10 mouse cellular contexts compared by ENCODE assay signal in the genomic region with DNA sequence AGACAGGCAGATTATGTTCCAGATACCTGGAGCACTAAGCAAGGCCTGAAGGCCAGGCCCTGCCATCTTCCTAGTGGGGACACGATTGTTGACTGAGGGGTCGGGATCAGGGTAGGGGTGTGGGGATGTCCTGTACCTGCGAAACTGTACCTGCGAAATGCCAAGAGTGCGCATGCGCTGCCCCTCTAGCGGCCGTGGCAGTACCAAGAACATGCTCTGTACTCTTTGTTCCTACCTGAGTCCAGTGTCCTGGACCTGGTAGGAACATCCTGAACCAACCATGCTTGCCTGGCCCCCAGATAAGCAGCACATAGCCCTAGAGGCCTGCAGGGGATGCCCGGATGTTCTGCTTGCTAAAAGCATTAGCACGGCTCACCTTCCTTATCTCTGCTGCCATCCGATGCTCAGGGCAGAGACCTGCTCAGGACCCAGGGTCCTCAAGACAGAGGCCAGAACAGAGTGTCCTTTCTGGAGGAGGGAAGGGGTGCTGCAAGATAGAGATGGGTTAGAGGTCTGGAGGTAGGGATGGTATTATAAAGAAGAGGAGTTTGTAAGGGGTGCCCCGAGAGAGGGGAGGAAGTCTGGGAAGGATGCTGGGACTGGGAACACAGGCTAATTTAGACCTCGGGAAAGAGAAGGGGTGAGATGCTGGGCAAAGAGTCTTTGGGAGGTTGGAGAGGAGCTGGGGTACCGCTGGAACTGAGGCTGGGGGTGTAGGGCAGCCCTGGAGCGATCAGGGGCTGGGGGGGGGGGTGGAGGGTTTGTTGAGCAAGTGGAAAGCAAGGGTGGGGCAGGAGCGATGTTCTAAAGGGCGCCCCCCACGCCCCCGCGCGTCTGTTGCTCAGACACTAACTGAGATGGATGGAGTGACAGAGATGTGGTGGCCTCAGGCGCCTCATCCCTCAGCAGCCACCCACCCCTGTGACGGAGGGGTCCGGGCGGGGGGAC. TPM values are rescaled to one million over a fixed set of nuclear protein-coding genes. Genes with fewer than 3 reads are reported as not detected.
DNase-seq lines count a peak whose midpoint lies in the region; ATAC-seq lines count a peak whose summit lies in the region.
"Had no signal": no experiment of that assay in that cellular context is flagged by ENCODE, and none has a peak within 500 bp of the region (broad histone marks: within the 10 kb centered on the region; RNA-seq: fewer than 3 reads in every experiment).

TSS of gene Pnmt (plus strand) at position 813 of the 948 bp plus-strand sequence.

- no peaks in the 10 kb centered on the region for H3K9me3 ChIP-seq in hindbrain, embryonic 10.5 days
- H3K9me3 ChIP-seq in hindbrain, embryonic 11.5 days (ENCODE audit: control insufficient read depth, low read length), result no peaks in the 10 kb centered on the region
- no peaks in the 10 kb centered on the region for H3K9me3 ChIP-seq in embryonic facial prominence, embryonic 13.5 days
- no peaks in the 10 kb centered on the region for H3K9me3 ChIP-seq in limb, embryonic 12.5 days
- H3K9me3 ChIP-seq: liver, embryonic 15.5 days had no signal

- no peak within 1 kb of the TSS; the same call in 1 of the 2 replicates for H3K27ac ChIP-seq in hindbrain, embryonic 10.5 days
- H3K27ac ChIP-seq in hindbrain, embryonic 11.5 days (ENCODE audit: low read depth, low read length), result no peak within 1 kb of the TSS
- no peak within 1 kb of the TSS for H3K27ac ChIP-seq in embryonic facial prominence, embryonic 13.5 days
- H3K27ac ChIP-seq in limb, embryonic 12.5 days, result no peak within 1 kb of the TSS
- H3K27ac ChIP-seq: liver, embryonic 15.5 days had no signal

- peaks cover 49% of the 10 kb centered on the region for H3K4me1 ChIP-seq in hindbrain, embryonic 10.5 days (replicated peaks)
- no peaks in the 10 kb centered on the region for H3K4me1 ChIP-seq in hindbrain, embryonic 11.5 days (replicated peaks; ENCODE audit: control insufficient read depth, insufficient read depth, low read length)
- H3K4me1 ChIP-seq in embryonic facial prominence, embryonic 13.5 days, result peaks cover 9% of the 10 kb centered on the region
- peaks cover 6% of the 10 kb centered on the region for H3K4me1 ChIP-seq in limb, embryonic 12.5 days (replicated peaks)
- H3K4me1 ChIP-seq: liver, embryonic 15.5 days had no signal

- peaks cover 11% of the 10 kb centered on the region for H3K36me3 ChIP-seq in hindbrain, embryonic 10.5 days
- H3K36me3 ChIP-seq in hindbrain, embryonic 11.5 days (ENCODE audit: control insufficient read depth, insufficient read depth, low read length), result no peaks in the 10 kb centered on the region
- H3K36me3 ChIP-seq in embryonic facial prominence, embryonic 13.5 days, result peaks cover 4% of the 10 kb centered on the region; the same call in 1 of the 2 replicates
- H3K36me3 ChIP-seq in limb, embryonic 12.5 days, result peaks cover 1% of the 10 kb centered on the region; the same call in 1 of the 2 replicates

- no peak for ATAC-seq in hindbrain, embryonic 11.5 days (ENCODE audit: low FRiP score)
- no peak for ATAC-seq in embryonic facial prominence, embryonic 13.5 days (ENCODE audit: insufficient number of reproducible peaks, insufficient read depth, low FRiP score, low TSS enrichment, low read depth)
- no peak for ATAC-seq in limb, embryonic 12.5 days (ENCODE audit: insufficient number of reproducible peaks, insufficient read depth, low FRiP score, low TSS enrichment, low read depth)

- H3K27me3 ChIP-seq in hindbrain, embryonic 10.5 days (ENCODE audit: insufficient read depth, poor library complexity, severe bottlenecking), result peaks cover 74% of the 10 kb centered on the region
- peaks cover 29% of the 10 kb centered on the region for H3K27me3 ChIP-seq in hindbrain, embryonic 11.5 days (ENCODE audit: control insufficient read depth, insufficient read depth, low read length)
- H3K27me3 ChIP-seq in embryonic facial prominence, embryonic 13.5 days, result peaks cover 73% of the 10 kb centered on the region
- peaks cover 81% of the 10 kb centered on the region for H3K27me3 ChIP-seq in limb, embryonic 12.5 days

- no peak for DNase-seq in hindbrain, embryonic 10.5 days (ENCODE audit: low spot score)
- DNase-seq in hindbrain, embryonic 11.5 days (ENCODE audit: low spot score), result no peak
- no peak for DNase-seq in adrenal gland, postnatal 10 days
- DNase-seq in right cerebral cortex, postnatal 4 days, result no peak
- DNase-seq in kidney, postnatal 25 days, result no peak
- DNase-seq in lung, postnatal 25 days (ENCODE audit: low spot score), result no peak
- DNase-seq: kidney, postnatal 36 days had no signal

- H3K9ac ChIP-seq in hindbrain, embryonic 11.5 days (ENCODE audit: low read depth, low read length), result no peak within 1 kb of the TSS
- peak within 1 kb of the TSS; percentile 59; the same call in 1 of the 2 replicates for H3K9ac ChIP-seq in embryonic facial prominence, embryonic 13.5 days
- H3K9ac ChIP-seq in limb, embryonic 12.5 days (replicated peaks), result peak within 1 kb of the TSS; percentile 23; the same call in 1 of the 2 replicates
- H3K9ac ChIP-seq: liver, embryonic 15.5 days had no signal

- no peak within 1 kb of the TSS; the same call in 1 of the 2 replicates for H3K4me2 ChIP-seq in hindbrain, embryonic 11.5 days (replicated peaks; ENCODE audit: low read depth, low read length)
- H3K4me2 ChIP-seq in embryonic facial prominence, embryonic 13.5 days, result peak within 1 kb of the TSS; percentile 36
- peak within 1 kb of the TSS; percentile 37 for H3K4me2 ChIP-seq in limb, embryonic 12.5 days
- H3K4me2 ChIP-seq: liver, embryonic 15.5 days had no signal

- WGBS in hindbrain, embryonic 10.5 days, result 52% methylated on average over 25 of the region's 25 CpGs
- WGBS in hindbrain, embryonic 11.5 days, result 64% methylated on average over 22 of the region's 25 CpGs
- 53% methylated on average over 25 of the region's 25 CpGs for WGBS in embryonic facial prominence, embryonic 13.5 days
- 49% methylated on average over 25 of the region's 25 CpGs for WGBS in limb, embryonic 12.5 days

- H3K4me3 ChIP-seq in hindbrain, embryonic 10.5 days, result peak within 1 kb of the TSS; percentile 21; the same call in 1 of the 2 replicates
- no peak within 1 kb of the TSS for H3K4me3 ChIP-seq in hindbrain, embryonic 11.5 days (ENCODE audit: low read depth, low read length)
- peak within 1 kb of the TSS; percentile 21 for H3K4me3 ChIP-seq in embryonic facial prominence, embryonic 13.5 days
- H3K4me3 ChIP-seq in limb, embryonic 12.5 days (replicated peaks), result peak within 1 kb of the TSS; percentile 19
- H3K4me3 ChIP-seq: liver, embryonic 15.5 days had no signal

RNA-seq across cellular contexts. Expression of gene Pnmt, which starts in this region (rescaled TPM):
- 0.65 and 1.2 TPM in 2 replicates for polyA plus RNA-seq in hindbrain, embryonic 10.5 days (2016; fragmentation: Nextera tagmentation; extraction: Ambion mirVana)
- polyA plus RNA-seq in hindbrain, embryonic 11.5 days (2014; fragmentation: Nextera tagmentation; extraction: Ambion mirVana), result 0.54 and 0.93 TPM in 2 replicates
- total RNA-seq in adrenal gland, postnatal 10 days (2021), result 100 to 1,000 TPM; 442 to 819 TPM
- polyA plus RNA-seq in embryonic facial prominence, embryonic 13.5 days (2015; fragmentation: Nextera tagmentation; extraction: Ambion mirVana), result 0.45 and 1.3 TPM in 2 replicates
- 0.37 and 0.41 TPM in 2 replicates for polyA plus RNA-seq in limb, embryonic 12.5 days (2016; fragmentation: Nextera tagmentation; extraction: Ambion mirVana)
- polyA plus RNA-seq: liver, embryonic 15.5 days had no signal
